Mouse (Mus musculus) embryonic facial prominence, embryonic 14.5 days (tissue): ENCODE measurements around the gene Irs3. TPM values are rescaled to one million over a fixed set of nuclear protein-coding genes. Genes with fewer than 3 reads are reported as not detected.

Source experiments
- ATAC-seq: fragments of 200-750 bp; cut with Nextera tagmentation; 2 replicates; pipeline ENCODE4 v1.8.0; 2017; ENCODE audit warnings: low read depth, moderate number of reproducible peaks, moderate TSS enrichment
- DNase-seq: peaks from one replicate; pipeline ENCODE4 v3.0.0-alpha.2; 2015; ENCODE audit warnings: low spot score
- H3K27ac ChIP-seq: fragments of 300-500 bp; sonication (generic); replicated peaks from 2 replicates; pipeline ENCODE4 v1.5.1; 2014; ENCODE audit warnings: low read depth, mild to moderate bottlenecking, low read length, moderate library complexity
- H3K27me3 ChIP-seq: fragments of 300-500 bp; sonication (generic); replicated peaks from 2 replicates; pipeline ENCODE4 v1.6.1; 2014; ENCODE audit warnings: low read length; ENCODE audit not compliant: control insufficient read depth, insufficient read depth
- H3K36me3 ChIP-seq: fragments of 300-500 bp; sonication (generic); 2 replicates; pipeline ENCODE4 v1.6.1; 2014; ENCODE audit warnings: low read length, mixed read lengths; ENCODE audit not compliant: control insufficient read depth, insufficient read depth
- H3K4me1 ChIP-seq: fragments of 300-500 bp; sonication (generic); 2 replicates; pipeline ENCODE4 v1.6.1; 2014; ENCODE audit warnings: antibody characterized with exemption, low read length; ENCODE audit not compliant: control insufficient read depth, insufficient read depth
- H3K4me2 ChIP-seq: fragments of 300-500 bp; sonication (generic); 2 replicates; pipeline ENCODE4 v1.6.1; 2014; ENCODE audit warnings: low read depth, mild to moderate bottlenecking, low read length, moderate library complexity, mixed read lengths
- H3K4me3 ChIP-seq: fragments of 300-500 bp; sonication (generic); 2 replicates; pipeline ENCODE4 v1.5.1; 2014; ENCODE audit warnings: low read depth, mild to moderate bottlenecking, low read length
- H3K9ac ChIP-seq: fragments of 300-500 bp; sonication (generic); 2 replicates; pipeline ENCODE4 v1.6.1; 2014; ENCODE audit warnings: low read depth, mild to moderate bottlenecking, low read length, moderate library complexity, mixed read lengths
- H3K9me3 ChIP-seq: fragments of 300-500 bp; sonication (generic); 2 replicates; pipeline ENCODE4 v1.6.1; 2016; ENCODE audit warnings: low read length; ENCODE audit not compliant: control insufficient read depth
- WGBS: fragments of 180-500 bp; shearing (Covaris S2); extraction: QIAGEN DNeasy Blood & Tissue Kit; methylation state at CpG from one replicate; pipeline ENCODE4 v1.1.7; 2014; 5-methylcytosine and 5-hydroxymethylcytosine counted together
- polyA plus RNA-seq: library from polyadenylated mRNA; unstranded; fragments of >200 nt; fragmentation: Nextera tagmentation; extraction: Ambion mirVana; gene quantifications from 2 replicates; pipeline ENCODE4 v1.2.1, GENCODE M21; 2014

Gene Irs3
- polyA plus RNA-seq, 1 experiment from 2014 or later: 0.21 TPM

- no peaks in the 10 kb centered on the region for H3K27me3 ChIP-seq
- peaks cover 15% of the 10 kb centered on the region for H3K4me1 ChIP-seq
- no peak overlapping the region for H3K4me2 ChIP-seq
- DNase-seq: peak; percentile 79
- H3K27ac ChIP-seq: no peak overlapping the region
- 20% methylated on average over 3 of the region's 3 CpGs for WGBS
- no peaks in the 10 kb centered on the region for H3K9me3 ChIP-seq
- H3K36me3 ChIP-seq: peaks cover 4% of the 10 kb centered on the region; the same call in 1 of the 2 replicates
- H3K4me3 ChIP-seq: no peak overlapping the region
- no peak for ATAC-seq
- H3K9ac ChIP-seq: no peak overlapping the region
These were observed 7.0 kb upstream of the Irs3 start for GRCm38 (mm10) chr5:137652474-137652873.

GRCm38 (mm10) chr5:137649669-137650571, 4.4 kb upstream of the Irs3 start:
- ATAC-seq: peak; percentile 13; the same call in 1 of the 2 replicates
- Histone ChIP-seq H3K36me3 (peaks cover 4% of the 10 kb centered on the region; the same call in 1 of the 2 replicates), H3K9ac (no peak overlapping the region; the same call in 1 of the 2 replicates), H3K4me3 (0 out of 2 replicates have a peak overlapping the region, but pooled peaks have one; percentile 1), H3K4me1 (peaks cover 15% of the 10 kb centered on the region), H3K27me3 (peaks cover 16% of the 10 kb centered on the region), H3K4me2 (no peak overlapping the region), H3K9me3 (no peaks in the 10 kb centered on the region), H3K27ac (no peak overlapping the region)
- 17% methylated on average over 18 of the region's 18 CpGs for WGBS
- DNase-seq: peak; percentile 43

GRCm38 (mm10) chr5:137649251-137649650, 3.7 kb upstream of the Irs3 start:
- WGBS: 33% methylated on average over 4 of the region's 4 CpGs
- Histone ChIP-seq H3K4me3 (no peak overlapping the region), H3K36me3 (peaks cover 4% of the 10 kb centered on the region; the same call in 1 of the 2 replicates), H3K27ac (no peak overlapping the region), H3K27me3 (peaks cover 23% of the 10 kb centered on the region), H3K4me2 (no peak overlapping the region), H3K4me1 (peaks cover 15% of the 10 kb centered on the region), H3K9me3 (no peaks in the 10 kb centered on the region), H3K9ac (no peak overlapping the region)
- ATAC-seq (no peak), DNase-seq (no peak)

- DNase-seq (peak; percentile 39), ATAC-seq (peak; percentile 32; the same call in 1 of the 2 replicates)
- Histone ChIP-seq H3K27ac (no peak overlapping the region), H3K27me3 (peaks cover 29% of the 10 kb centered on the region), H3K4me1 (peaks cover 15% of the 10 kb centered on the region), H3K4me3 (no peak overlapping the region), H3K36me3 (peaks cover 4% of the 10 kb centered on the region; the same call in 1 of the 2 replicates), H3K9ac (no peak overlapping the region), H3K4me2 (no peak overlapping the region), H3K9me3 (no peaks in the 10 kb centered on the region)
- WGBS: 39% methylated on average over 9 of the region's 9 CpGs
These were observed 2.5 kb upstream of the Irs3 start for GRCm38 (mm10) chr5:137647827-137648601.

GRCm38 (mm10) chr5:137645091-137645651, 343 bp downstream of the Irs3 start:
- Histone ChIP-seq H3K27ac (no peak overlapping the region), H3K4me3 (peak overlapping the region; percentile 32), H3K27me3 (peaks cover 29% of the 10 kb centered on the region), H3K9ac (0 out of 2 replicates have a peak overlapping the region, but pooled peaks have one; percentile 38), H3K4me1 (peaks cover 14% of the 10 kb centered on the region), H3K4me2 (peak overlapping the region; percentile 54), H3K9me3 (no peaks in the 10 kb centered on the region), H3K36me3 (peaks cover 24% of the 10 kb centered on the region)
- no peak for DNase-seq
- no peak for ATAC-seq
- 4% methylated on average over 44 of the region's 44 CpGs for WGBS

GRCm38 (mm10) chr5:137644484-137644883, 1.0 kb downstream of the Irs3 start:
- no peak for ATAC-seq
- no peak overlapping the region for H3K4me3 ChIP-seq
- WGBS: 47% methylated on average over 19 of the region's 19 CpGs
- H3K27ac ChIP-seq: no peak overlapping the region
- no peak for DNase-seq
- no peaks in the 10 kb centered on the region for H3K9me3 ChIP-seq
- H3K9ac ChIP-seq: no peak overlapping the region
- peaks cover 7% of the 10 kb centered on the region for H3K4me1 ChIP-seq
- H3K4me2 ChIP-seq: no peak overlapping the region
- H3K27me3 ChIP-seq: peaks cover 29% of the 10 kb centered on the region
- peaks cover 31% of the 10 kb centered on the region for H3K36me3 ChIP-seq

GRCm38 (mm10) chr5:137642886-137643285, 2.6 kb downstream of the Irs3 start:
- no peak overlapping the region for H3K27ac ChIP-seq
- peaks cover 45% of the 10 kb centered on the region for H3K36me3 ChIP-seq
- H3K4me1 ChIP-seq: peaks cover 4% of the 10 kb centered on the region
- H3K9ac ChIP-seq: no peak overlapping the region
- WGBS: 48% methylated on average over 4 of the region's 4 CpGs
- no peaks in the 10 kb centered on the region for H3K9me3 ChIP-seq
- ATAC-seq (no peak), DNase-seq (no peak)
- H3K27me3 ChIP-seq: peaks cover 29% of the 10 kb centered on the region
- no peak overlapping the region for H3K4me3 ChIP-seq
- no peak overlapping the region for H3K4me2 ChIP-seq

GRCm38 (mm10) chr5:137641054-137641453, 4.5 kb downstream of the Irs3 start, which contains the start of gene Sap25:
Gene Sap25, plus strand, starts transcription at chr5:137641334.
- H3K27me3 ChIP-seq: peaks cover 25% of the 10 kb centered on the region
- H3K4me1 ChIP-seq: no peaks in the 10 kb centered on the region; the same call in 1 of the 2 replicates
- no peaks in the 10 kb centered on the region for H3K9me3 ChIP-seq
- H3K9ac ChIP-seq: no peak within 1 kb of the TSS
- H3K27ac ChIP-seq: no peak within 1 kb of the TSS
- 83% methylated on average over 13 of the region's 19 CpGs for WGBS
- DNase-seq (no peak), ATAC-seq (no peak)
- H3K4me3 ChIP-seq: no peak within 1 kb of the TSS
- no peak within 1 kb of the TSS for H3K4me2 ChIP-seq
- H3K36me3 ChIP-seq: peaks cover 63% of the 10 kb centered on the region
